Mouse (Mus musculus): ENCODE measurements at regions not wholly inside any gene's neighbourhood (a gene's known extent, or its start where the extent isn't known, plus 50 kb on each side); places are given as distances from the start of the nearest gene placed in this dataset.
A peak's percentile ranks its signal among the peaks of the same experiment; 100 is the strongest.
"Not testable (repeated sequence)": the region's sequence is repeated elsewhere in the genome, so short reads cannot be mapped to it uniquely, and the experiment has no call there.

GRCm38 (mm10) chr16:89718921-89719320 is 147.9 kb upstream of the Krtap11-1 start:
- DNase-seq = no peak

GRCm38 (mm10) chr16:89715716-89716115 is 144.7 kb upstream of the Krtap11-1 start:
- not testable (repeated sequence) for DNase-seq

GRCm38 (mm10) chr16:89704316-89704715 is 133.3 kb upstream of the Krtap11-1 start:
- DNase-seq = no peak

- no peak for DNase-seq
These were observed 132.2 kb upstream of the Krtap11-1 start for GRCm38 (mm10) chr16:89703158-89703557.

- DNase-seq = no peak
These were observed 131.4 kb upstream of the Krtap11-1 start for GRCm38 (mm10) chr16:89702406-89702805.

GRCm38 (mm10) chr16:89701741-89702140 is 130.8 kb upstream of the Krtap11-1 start:
- no peak for DNase-seq

GRCm38 (mm10) chr16:89699710-89700109 is 128.7 kb upstream of the Krtap11-1 start:
- DNase-seq = no peak

GRCm38 (mm10) chr16:89695833-89696232 is 124.8 kb upstream of the Krtap11-1 start:
- DNase-seq = no peak

GRCm38 (mm10) chr16:89695406-89695805 is 124.4 kb upstream of the Krtap11-1 start:
- no peak for DNase-seq

GRCm38 (mm10) chr16:89693321-89693720 is 122.3 kb upstream of the Krtap11-1 start:
- DNase-seq = no peak

- DNase-seq = no peak
These were observed 108.5 kb upstream of the Krtap11-1 start for GRCm38 (mm10) chr16:89679438-89679837.

- DNase-seq = no peak
These were observed 107.5 kb upstream of the Krtap11-1 start for GRCm38 (mm10) chr16:89678446-89679015.

- DNase-seq = no peak
These were observed 104.2 kb upstream of the Krtap11-1 start for GRCm38 (mm10) chr16:89675009-89675785.

GRCm38 (mm10) chr16:89674159-89674902 is 103.3 kb upstream of the Krtap11-1 start:
- no peak for DNase-seq

- DNase-seq = no peak
These were observed 100.3 kb upstream of the Krtap11-1 start for GRCm38 (mm10) chr16:89671188-89671726.

- DNase-seq = no peak
These were observed 89.1 kb upstream of the Krtap11-1 start for GRCm38 (mm10) chr16:89660071-89660470.

- no peak for DNase-seq
These were observed 85.1 kb upstream of the Krtap11-1 start for GRCm38 (mm10) chr16:89656036-89656435.

GRCm38 (mm10) chr16:89648651-89649050 is 77.7 kb upstream of the Krtap11-1 start:
- DNase-seq = peak in 1 of 2 experiments; percentile 23

- no peak for DNase-seq
These were observed 63.1 kb upstream of the Krtap11-1 start for GRCm38 (mm10) chr16:89633917-89634601.

- DNase-seq = no peak
These were observed 61.2 kb upstream of the Krtap11-1 start for GRCm38 (mm10) chr16:89632114-89632622.

- no peak for DNase-seq
These were observed 60.6 kb upstream of the Krtap11-1 start for GRCm38 (mm10) chr16:89631396-89632113.

- DNase-seq = no peak
These were observed 54.7 kb upstream of the Krtap11-1 start for GRCm38 (mm10) chr16:89625710-89626109.
